Mouse (Mus musculus) urinary bladder, postnatal 36 days (tissue): ENCODE measurements around the gene Xpnpep1.
A peak's percentile ranks its signal among the peaks of the same experiment; 100 is the strongest.

Source experiments
- DNase-seq, 2 experiments: peaks; one replicate each; pipeline ENCODE4 v3.0.0; 2022; ENCODE audit warnings: low spot score in 2 of 2, mixed read lengths in 1 of 2

Xpnpep1 gene

GRCm38 (mm10) chr19:53031957-53032371, 8.1 kb downstream of the Xpnpep1 start:
- no peak for DNase-seq

- no peak for DNase-seq
Measured at GRCm38 (mm10) chr19:53030279-53030678, 9.7 kb downstream of the Xpnpep1 start.

GRCm38 (mm10) chr19:53029686-53030085, 10.3 kb downstream of the Xpnpep1 start:
- no peak for DNase-seq

GRCm38 (mm10) chr19:53029045-53029444, 11.0 kb downstream of the Xpnpep1 start:
- DNase-seq, result no peak

- DNase-seq, result no peak
Measured at GRCm38 (mm10) chr19:53028216-53028615, 11.8 kb downstream of the Xpnpep1 start.

GRCm38 (mm10) chr19:53023189-53023588, 16.8 kb downstream of the Xpnpep1 start:
- DNase-seq, result peak in 1 of 2 experiments; percentile 40

GRCm38 (mm10) chr19:53022037-53022614, 17.9 kb downstream of the Xpnpep1 start:
- DNase-seq, result no peak

GRCm38 (mm10) chr19:53021537-53021936, 18.5 kb downstream of the Xpnpep1 start:
- DNase-seq, result no peak

- DNase-seq, result peak in 1 of 2 experiments; percentile 75
Measured at GRCm38 (mm10) chr19:53019716-53020463, 20.1 kb downstream of the Xpnpep1 start.

- no peak for DNase-seq
Measured at GRCm38 (mm10) chr19:53017954-53018353, 22.1 kb downstream of the Xpnpep1 start.

- no peak for DNase-seq
Measured at GRCm38 (mm10) chr19:53017248-53017647, 22.8 kb downstream of the Xpnpep1 start.

- DNase-seq, result no peak
Measured at GRCm38 (mm10) chr19:53014910-53015710, 24.9 kb downstream of the Xpnpep1 start.

GRCm38 (mm10) chr19:53013744-53014143, 26.3 kb downstream of the Xpnpep1 start:
- DNase-seq, result no peak

- DNase-seq, result no peak
Measured at GRCm38 (mm10) chr19:53013341-53013740, 26.7 kb downstream of the Xpnpep1 start.

GRCm38 (mm10) chr19:53010941-53011340, 29.1 kb downstream of the Xpnpep1 start:
- peak in 1 of 2 experiments; percentile 28 for DNase-seq

GRCm38 (mm10) chr19:53008921-53009320, 31.1 kb downstream of the Xpnpep1 start:
- DNase-seq, result no peak

- peak; percentile 58 to 61 for DNase-seq
Measured at GRCm38 (mm10) chr19:53008020-53008705, 31.9 kb downstream of the Xpnpep1 start.

- DNase-seq, result no peak
Measured at GRCm38 (mm10) chr19:53005978-53006377, 34.0 kb downstream of the Xpnpep1 start.

GRCm38 (mm10) chr19:53003554-53004365, 36.3 kb downstream of the Xpnpep1 start:
- DNase-seq, result no peak

GRCm38 (mm10) chr19:53002166-53003095, 37.6 kb downstream of the Xpnpep1 start:
- DNase-seq, result no peak
